Mouse (Mus musculus): ENCODE results near the gene Hcn1.

DNA sequence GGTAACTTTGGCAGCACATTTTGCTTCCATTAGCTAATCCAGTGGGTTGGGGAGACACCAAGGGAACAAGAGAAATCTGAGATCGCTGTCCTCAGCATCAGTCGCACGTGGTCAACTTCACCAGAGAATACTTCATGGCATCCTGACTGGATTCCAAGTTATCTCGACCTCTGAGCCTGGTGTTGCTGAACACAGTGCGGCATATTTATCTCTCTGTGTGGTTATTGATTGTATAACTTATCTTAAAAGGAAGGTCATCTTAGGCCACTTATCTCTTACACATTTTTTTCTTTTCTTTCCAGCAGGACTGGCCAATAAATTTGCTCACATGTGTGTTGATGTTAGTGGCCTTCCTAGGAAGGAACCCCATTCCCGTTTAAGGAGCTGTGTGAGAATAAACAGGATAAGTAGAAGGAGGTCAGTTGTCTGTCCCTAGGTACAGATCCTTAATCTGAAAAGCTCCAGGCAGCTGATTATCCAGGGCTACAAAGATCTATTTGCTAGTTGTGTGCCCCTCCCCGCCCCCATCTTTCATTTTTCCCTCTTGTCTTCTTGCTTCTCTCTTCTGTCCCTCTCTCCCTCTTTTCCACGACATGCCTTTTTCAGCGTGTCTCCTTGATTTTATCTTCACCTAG lies 672 bp upstream of the Hcn1 start:
- TF ChIP-seq FLI1 (IDR thresholded peaks at IDR 0.05; ENCODE audit: low read length): no peak
- TF ChIP-seq GATA1 (IDR thresholded peaks at IDR 0.05; ENCODE audit: borderline replicate concordance, low read length): no peak
